Mouse (Mus musculus) heart, postnatal 36 days (tissue): ENCODE measurements around the gene Erg28. TPM values are rescaled to one million over a fixed set of nuclear protein-coding genes. Genes with fewer than 3 reads are reported as not detected.

Experiments used
- total RNA-seq, 2 experiments: library from RNA; stranded (reverse); gene quantifications; 2 replicates each; pipeline ENCODE4 v1.2.3; 2021

Erg28 gene
- total RNA-seq, 2 experiments from 2014 or later = 7.5 to 7.7 TPM

Other genes starting within 250 kb of the Erg28 start
- gene Jdp2, start 225.5 kb downstream of the Erg28 start, total RNA-seq = 1 to 10 TPM; 8.7 to 9.0 TPM
- gene Batf, start 137.9 kb downstream of the Erg28 start, total RNA-seq = 1 to 10 TPM in 1 of 2 experiments, under 1 TPM in 1; 0.64 to 1.2 TPM
- gene Flvcr2, start 78.0 kb downstream of the Erg28 start, total RNA-seq = 1 to 10 TPM; 2.3 to 3.1 TPM
- 10 to 100 TPM; 14.6 to 14.8 TPM for gene Ttll5, start 109 bp upstream of the Erg28 start, total RNA-seq